Mouse (Mus musculus): ENCODE results near the gene Sapcd1.
"Not testable (repeated sequence)": the region's sequence is repeated elsewhere in the genome, so short reads cannot be mapped to it uniquely, and the experiment has no call there.

The Sapcd1 gene

GRCm38 (mm10) chr17:35055691-35056495, 28.1 kb upstream of the Sapcd1 start:
- in situ Hi-C loops (cut with MboI), result loop anchor here (10.0 kb wide), 1 partner anchor 51 kb away; the partner anchor contains the start of gene Vars

- in situ Hi-C loops (cut with MboI), result loop anchor here (10.0 kb wide), 1 partner anchor 48 kb away; the partner anchor contains the start of gene Vars
Measured at GRCm38 (mm10) chr17:35052271-35052798, 24.5 kb upstream of the Sapcd1 start.

GRCm38 (mm10) chr17:35051156-35052086, 23.6 kb upstream of the Sapcd1 start:
- in situ Hi-C loops (cut with MboI), result loop anchor here (10.0 kb wide), 1 partner anchor 47 kb away; the partner anchor contains the start of gene Vars

- in situ Hi-C loops (cut with MboI), result loop anchor here (10.0 kb wide), 1 partner anchor 45 kb away; the partner anchor contains the start of gene Vars
Measured at GRCm38 (mm10) chr17:35050126-35050750, 22.4 kb upstream of the Sapcd1 start.

- in situ Hi-C loops (cut with MboI), result loop anchor here (10.0 kb wide), 1 partner anchor 45 kb away; the partner anchor contains the start of gene Vars
Measured at GRCm38 (mm10) chr17:35049561-35050016, 21.8 kb upstream of the Sapcd1 start, which contains the start of gene Clic1. Gene Clic1 (plus strand): TSS chr17:35049966.

- in situ Hi-C loops (cut with MboI), result no loop called here
Measured at GRCm38 (mm10) chr17:35048932-35049440, 21.2 kb upstream of the Sapcd1 start.

- in situ Hi-C loops (cut with MboI), result no loop called here
Measured at GRCm38 (mm10) chr17:35048149-35048931, 20.5 kb upstream of the Sapcd1 start.

- in situ Hi-C loops (cut with MboI), result no loop called here
Measured at GRCm38 (mm10) chr17:35047688-35048087, 19.9 kb upstream of the Sapcd1 start.

- in situ Hi-C loops (cut with MboI), result no loop called here
Measured at GRCm38 (mm10) chr17:35046681-35047455, 19.1 kb upstream of the Sapcd1 start, which contains the start of gene Msh5. Gene Msh5 (minus strand): TSS chr17:35046745.

- in situ Hi-C loops (cut with MboI), result no loop called here
Measured at GRCm38 (mm10) chr17:35045807-35046680, 18.2 kb upstream of the Sapcd1 start.

GRCm38 (mm10) chr17:35044904-35045806, 17.3 kb upstream of the Sapcd1 start:
- in situ Hi-C loops (cut with MboI), result no loop called here

- in situ Hi-C loops (cut with MboI), result no loop called here
Measured at GRCm38 (mm10) chr17:35043794-35044193, 16.0 kb upstream of the Sapcd1 start.

GRCm38 (mm10) chr17:35039121-35039873, 11.5 kb upstream of the Sapcd1 start:
- in situ Hi-C loops (cut with MboI), result no loop called here

GRCm38 (mm10) chr17:35034896-35035295, 7.1 kb upstream of the Sapcd1 start:
- in situ Hi-C loops (cut with MboI), result no loop called here

- in situ Hi-C loops (cut with MboI), result not testable (repeated sequence)
Measured at GRCm38 (mm10) chr17:35033703-35034102, 5.9 kb upstream of the Sapcd1 start.

- in situ Hi-C loops (cut with MboI), result no loop called here
Measured at GRCm38 (mm10) chr17:35032323-35032870, 4.6 kb upstream of the Sapcd1 start.

Data from mature B cell (primary cell).